Mouse (Mus musculus) small intestine, adult 2 months (tissue): ENCODE data around the gene Smug1.

ENCODE experiments used
- CTCF ChIP-seq: fragments of 200-500 bp; IDR thresholded peaks from 2 replicates; pipeline ENCODE4 v1.5.1; 2012; ENCODE audit warnings: low read depth, mild to moderate bottlenecking, control low read depth, inconsistent platforms, low read length, moderate library complexity, mixed read lengths; ENCODE audit not compliant: insufficient replicate concordance, insufficient read length; ENCODE audit errors: extremely low read depth
- POLR2A ChIP-seq: fragments of 200-500 bp; IDR thresholded peaks from 2 replicates; pipeline ENCODE4 v1.6.1; 2012; ENCODE audit warnings: low read depth, mild to moderate bottlenecking, control low read depth, inconsistent platforms, low read length, moderate library complexity

DNA sequence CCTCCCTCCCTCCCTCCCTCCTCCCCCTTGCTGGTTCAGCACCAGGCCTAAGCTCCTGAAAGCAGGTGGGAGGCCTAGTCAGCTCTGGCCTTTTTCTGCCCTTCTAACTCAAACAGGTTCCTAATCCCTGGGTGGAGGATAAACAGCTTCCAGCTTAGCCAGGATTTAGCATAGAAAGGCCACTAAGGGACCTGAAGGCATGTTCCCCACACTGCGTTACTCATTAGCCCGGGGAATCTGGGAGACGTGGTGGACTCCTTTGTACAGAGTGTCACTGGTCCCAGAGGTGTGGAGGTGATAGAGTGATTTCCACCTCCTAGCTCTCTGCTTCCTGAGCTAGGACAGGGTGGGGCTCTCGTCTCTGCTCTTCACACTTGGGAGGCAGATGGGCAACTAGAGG lies 57.0 kb downstream of the Smug1 start:
- TF ChIP-seq CTCF = no peak
- TF ChIP-seq POLR2A = no peak
